Mouse (Mus musculus) skeletal muscle tissue, adult 2 months (tissue): ENCODE results near the gene Csrp1.

Experiments used
- DNase-seq: peaks from one replicate; pipeline ENCODE4 v3.0.0-alpha.2; 2012; ENCODE audit warnings: low read depth, low spot score

Csrp1 gene

GRCm38 (mm10) chr1:135731897-135732684 lies 12.2 kb downstream of the Csrp1 start:
- no peak for DNase-seq

DNA sequence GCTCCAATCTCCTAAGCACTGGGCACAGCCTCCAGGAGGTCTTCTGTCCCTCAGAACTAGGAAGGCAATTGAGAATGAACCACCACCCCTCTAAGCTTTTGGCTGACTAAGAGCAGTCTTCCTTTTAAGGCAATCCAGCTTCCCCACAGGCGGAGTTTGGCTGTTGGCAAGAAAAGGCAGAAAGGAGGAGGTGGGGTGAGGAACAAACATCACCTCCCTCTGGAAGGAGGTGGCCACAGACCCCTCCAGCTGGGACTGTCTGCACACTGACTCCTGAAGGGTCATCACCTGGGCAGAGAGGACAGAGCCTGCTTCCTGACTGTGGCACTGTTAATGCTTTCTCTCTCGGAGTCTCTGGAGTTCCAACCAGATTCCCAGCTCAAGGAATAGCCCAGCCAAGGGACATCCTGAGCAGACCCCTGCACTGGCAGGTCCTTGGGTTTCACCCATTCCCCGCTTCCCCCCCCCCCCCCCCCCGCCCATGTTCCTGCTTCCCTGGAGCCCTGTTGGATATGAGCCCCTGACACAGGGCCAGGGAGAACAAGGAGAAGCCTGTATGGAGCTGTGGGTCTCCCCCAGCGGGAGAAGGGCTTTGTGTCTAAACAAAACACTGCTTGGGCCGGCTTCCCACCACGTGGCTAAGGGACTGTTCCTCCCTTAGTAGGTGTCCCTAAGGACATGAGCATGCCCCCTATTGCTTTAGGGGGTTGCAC lies 14.5 kb downstream of the Csrp1 start:
- DNase-seq: no peak

- DNase-seq: no peak
Measured at GRCm38 (mm10) chr1:135735460-135735859, 15.6 kb downstream of the Csrp1 start.

GRCm38 (mm10) chr1:135744987-135745386 lies 25.1 kb downstream of the Csrp1 start:
- no peak for DNase-seq

GRCm38 (mm10) chr1:135746248-135746647 lies 26.4 kb downstream of the Csrp1 start:
- DNase-seq: no peak

DNA sequence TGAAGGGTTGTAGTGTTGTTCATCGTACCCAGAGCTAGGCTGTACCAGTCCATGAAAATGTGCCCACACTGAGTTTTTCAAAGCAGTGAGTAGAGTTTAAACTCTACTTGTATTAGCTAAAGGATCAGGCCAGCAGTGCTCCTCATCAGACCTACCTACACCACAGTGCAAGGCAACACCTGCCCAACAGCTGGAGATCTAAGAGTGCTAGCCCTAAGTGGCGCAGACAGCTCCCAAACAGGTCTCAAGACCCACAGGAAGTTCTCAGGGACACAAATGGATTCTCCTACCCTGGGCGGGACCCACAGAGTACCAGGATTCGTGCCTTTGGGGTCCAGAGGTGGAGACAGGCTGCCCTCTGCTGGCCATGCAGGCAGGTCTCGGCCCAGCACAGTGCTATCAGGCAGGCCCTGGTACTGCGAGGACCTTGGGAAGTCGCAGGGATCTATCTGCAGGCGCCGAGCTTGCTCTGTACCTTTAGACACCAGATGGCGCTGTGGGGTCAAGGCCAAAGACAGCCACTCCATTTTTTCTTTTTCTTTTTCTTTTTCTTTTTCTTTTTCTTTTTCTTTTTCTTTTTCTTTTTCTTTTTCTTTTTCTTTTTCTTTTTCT lies 33.0 kb downstream of the Csrp1 start:
- peak; percentile 95 for DNase-seq

GRCm38 (mm10) chr1:135755287-135755686 lies 35.4 kb downstream of the Csrp1 start:
- DNase-seq: peak; percentile 84

DNA sequence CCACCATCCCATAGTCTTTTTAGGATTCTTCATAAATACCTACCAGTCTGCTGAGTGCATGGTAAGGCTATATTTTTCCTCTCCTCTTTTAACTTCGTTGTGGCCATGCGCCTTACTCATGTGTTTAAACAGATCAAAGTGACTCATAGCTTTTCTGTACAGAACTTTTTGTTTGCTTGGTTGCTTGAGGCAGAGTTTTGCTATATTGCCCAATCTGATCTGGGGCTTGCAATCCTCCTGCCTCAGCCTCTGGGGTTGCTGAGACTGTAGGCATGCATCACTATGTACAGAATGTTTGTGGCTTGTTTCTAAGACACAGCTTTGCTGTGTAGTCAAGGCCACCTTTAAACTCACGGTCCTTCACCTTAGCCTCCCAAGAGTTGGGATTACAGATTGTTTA lies 36.1 kb downstream of the Csrp1 start:
- DNase-seq: no peak

DNA sequence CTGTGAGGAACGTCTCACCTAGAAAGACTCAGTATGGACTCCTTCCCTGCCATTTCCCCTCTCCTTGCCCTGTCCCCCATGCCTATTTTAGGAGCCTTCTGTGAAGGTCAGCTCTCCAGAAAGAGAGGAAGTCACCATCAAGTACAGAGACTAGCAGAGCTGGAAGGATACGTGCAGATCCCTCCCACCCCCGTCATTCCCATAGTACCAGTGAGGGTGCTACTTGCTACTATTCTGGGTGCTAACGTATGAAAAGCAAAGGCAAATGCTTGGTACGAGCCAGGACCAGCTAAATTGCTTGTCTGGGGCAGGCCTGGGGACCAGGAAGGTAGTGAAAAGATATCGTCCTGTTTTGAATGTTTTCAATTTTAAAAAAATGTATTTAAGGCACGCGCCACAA lies 37.4 kb downstream of the Csrp1 start:
- DNase-seq: no peak

DNA sequence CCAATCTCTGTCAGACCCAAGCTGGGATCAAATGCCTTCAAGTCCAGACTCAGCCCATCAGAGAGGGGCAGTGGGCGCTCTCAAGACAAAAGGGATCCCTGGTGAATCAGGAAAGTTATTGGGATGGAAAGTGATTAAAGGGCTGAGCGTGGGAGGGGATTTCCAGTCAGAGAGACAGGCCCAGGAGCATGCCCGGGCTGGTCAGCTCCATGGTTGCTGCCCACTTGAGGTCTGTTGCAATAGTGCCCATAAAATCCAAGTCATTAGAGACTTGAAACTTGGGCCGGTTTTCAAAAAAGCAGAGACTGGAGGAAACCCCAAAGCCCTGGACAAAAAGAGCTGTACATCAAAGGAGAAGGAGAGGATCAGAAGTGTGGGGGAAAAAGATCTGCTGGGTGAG lies 39.8 kb downstream of the Csrp1 start:
- no peak for DNase-seq

- DNase-seq: no peak
Measured at GRCm38 (mm10) chr1:135760216-135760615, 40.4 kb downstream of the Csrp1 start.

- DNase-seq: no peak
Measured at GRCm38 (mm10) chr1:135761728-135762127, 41.9 kb downstream of the Csrp1 start.

DNA sequence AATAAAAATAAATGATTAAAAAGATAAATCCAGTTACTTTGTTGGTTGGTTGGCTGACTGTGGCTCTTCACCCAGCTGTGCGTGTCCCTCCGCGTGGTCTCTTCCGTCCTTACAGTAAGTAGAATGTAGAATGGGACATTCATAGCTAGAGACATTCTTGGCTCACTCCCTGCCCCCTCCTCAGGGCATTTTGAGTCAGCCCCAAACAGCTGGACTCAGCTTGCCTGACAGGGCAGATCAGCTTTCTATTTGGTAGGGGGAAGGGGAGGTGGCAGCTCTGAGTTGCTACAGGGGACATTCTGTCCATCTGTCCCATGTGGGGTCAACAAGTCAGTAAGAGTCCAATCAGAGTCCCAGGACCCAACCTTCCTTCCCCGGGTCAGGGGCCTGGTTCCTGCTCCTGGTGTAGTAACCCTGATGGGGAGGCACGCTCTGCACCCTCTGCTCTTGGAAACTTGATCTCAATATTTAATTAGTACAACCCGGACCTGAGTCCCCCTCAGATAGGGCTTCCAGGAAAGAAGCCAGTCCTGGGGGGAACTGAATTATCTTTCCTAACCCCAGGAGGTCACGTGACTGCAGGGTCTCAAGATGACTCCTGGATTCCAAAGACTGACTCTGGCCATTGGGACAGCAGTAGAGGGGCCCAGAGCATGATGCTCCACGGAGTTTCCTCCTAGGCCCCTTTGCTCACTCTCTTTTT lies 43.8 kb downstream of the Csrp1 start:
- DNase-seq: peak; percentile 71

DNA sequence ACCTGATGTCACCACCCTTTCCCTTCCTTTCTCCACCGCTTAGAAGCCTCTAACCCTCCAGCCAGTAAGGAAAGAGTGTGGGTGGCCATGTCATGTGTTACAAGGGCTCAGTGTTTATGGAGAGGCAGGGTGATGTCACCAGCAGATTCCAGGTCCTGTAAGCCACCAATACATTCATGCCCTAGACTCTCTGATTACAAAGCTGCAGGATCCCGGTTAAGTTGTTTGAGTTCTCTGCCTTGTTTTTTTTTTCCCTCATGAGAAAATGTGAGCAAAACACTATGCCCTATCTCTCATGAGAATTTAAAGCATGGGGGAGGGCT lies 44.3 kb downstream of the Csrp1 start:
- DNase-seq: no peak

GRCm38 (mm10) chr1:135765645-135766591 lies 46.1 kb downstream of the Csrp1 start, which contains the start of gene Phlda3:
Phlda3 (plus strand) TSS chr1:135766119.
- DNase-seq: peak; percentile 84

DNA sequence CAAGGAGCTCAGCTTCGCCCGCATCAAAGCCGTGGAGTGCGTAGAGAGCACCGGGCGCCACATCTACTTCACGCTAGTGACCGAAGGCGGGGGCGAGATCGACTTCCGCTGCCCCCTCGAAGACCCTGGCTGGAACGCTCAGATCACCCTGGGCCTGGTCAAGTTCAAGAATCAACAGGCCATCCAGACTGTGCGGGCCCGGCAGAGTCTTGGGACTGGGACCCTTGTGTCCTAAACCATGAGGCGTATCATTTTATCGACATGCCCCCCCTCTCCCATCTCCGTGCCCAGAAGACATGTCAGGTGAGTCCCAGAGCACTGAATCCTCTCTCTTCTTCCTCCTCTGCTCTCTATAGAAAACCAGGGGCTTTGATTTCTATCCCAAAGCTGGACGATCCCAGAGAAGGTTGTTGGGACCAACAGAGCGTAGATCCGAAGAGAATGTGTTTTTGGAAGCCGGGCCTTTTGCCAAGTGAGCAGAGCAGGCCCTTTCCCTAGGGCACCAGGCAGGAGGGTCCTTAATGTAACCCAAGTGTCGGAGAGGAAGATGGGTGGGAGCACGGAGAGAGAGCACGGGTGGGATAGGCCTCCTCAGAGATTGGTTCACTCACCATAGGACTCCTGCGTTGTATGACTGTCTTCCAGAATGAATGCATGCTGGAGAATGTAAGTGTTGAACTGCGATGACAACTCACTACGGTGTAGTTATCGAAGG lies 46.9 kb downstream of the Csrp1 start:
- no peak for DNase-seq

- DNase-seq: peak; percentile 90
Measured at GRCm38 (mm10) chr1:135767324-135767890, 47.5 kb downstream of the Csrp1 start.

- DNase-seq: peak; percentile 61
Measured at GRCm38 (mm10) chr1:135768400-135768799, 48.5 kb downstream of the Csrp1 start.

- peak; percentile 50 for DNase-seq
Measured at GRCm38 (mm10) chr1:135770237-135770636, 50.4 kb downstream of the Csrp1 start.
